Mouse (Mus musculus) heart, adult 2 months (tissue): ENCODE measurements at regions not wholly inside any gene's neighbourhood (a gene's known extent, or its start where the extent isn't known, plus 50 kb on each side); places are given as distances from the start of the nearest gene placed in this dataset.

Experiments
- CTCF ChIP-seq: fragments of 200-600 bp; IDR thresholded peaks from 2 replicates; pipeline ENCODE4 v1.8.1; 2022; ENCODE audit warnings: antibody characterized with exemption, mild to moderate bottlenecking, moderate library complexity
- POLR2A ChIP-seq: fragments of 200-500 bp; IDR thresholded peaks from 2 replicates; pipeline ENCODE4 v1.6.1; 2011; ENCODE audit warnings: mild to moderate bottlenecking, low read depth, low read length, control low read depth; ENCODE audit not compliant: insufficient read depth

GRCm38 (mm10) chr11:82632191-82632590 lies 131.9 kb downstream of the Cct6b start:
- TF ChIP-seq CTCF: no peak
- TF ChIP-seq POLR2A: no peak
